Comparison of ENCODE assay signal across 8 mouse cellular contexts in the genomic region with DNA sequence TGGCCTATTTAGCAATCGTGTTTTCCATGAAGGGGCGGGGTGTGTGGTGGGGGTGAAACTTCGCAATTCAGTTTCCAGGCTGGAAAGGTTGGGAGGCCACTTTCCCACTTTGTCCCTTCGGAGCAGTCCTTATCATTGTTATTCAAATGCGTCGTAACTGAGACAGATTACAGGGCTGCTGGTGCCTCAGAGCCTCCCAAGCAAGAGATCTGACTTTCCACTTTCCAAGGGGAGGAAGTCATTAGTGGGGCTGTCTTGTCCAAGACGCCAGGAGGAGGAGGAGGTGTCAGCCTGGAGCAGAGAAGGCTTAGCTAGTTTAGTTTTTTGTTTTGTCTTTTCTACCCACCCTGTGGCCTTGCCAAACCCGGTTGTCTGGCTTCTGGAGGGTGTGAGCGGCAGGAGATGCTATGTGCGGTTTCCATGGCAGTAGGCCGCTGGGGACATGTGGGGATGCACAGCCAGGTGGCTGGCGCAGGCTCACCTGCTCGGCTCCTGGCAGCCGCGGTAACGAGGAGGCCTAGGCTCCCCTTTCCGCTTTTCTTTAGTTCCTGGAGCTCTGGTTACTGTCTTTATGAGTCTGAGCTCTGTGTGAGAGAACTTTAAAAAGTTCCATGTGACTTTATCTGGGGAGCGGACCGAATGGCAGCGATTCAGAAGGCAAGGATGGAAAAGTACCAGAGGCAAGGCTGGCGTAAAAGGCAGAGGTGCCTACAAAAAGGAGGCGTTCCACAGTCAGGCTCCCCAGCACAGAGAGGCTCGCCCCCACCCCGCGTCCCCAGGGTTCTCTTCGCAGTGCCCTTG. TPM values are rescaled to one million over a fixed set of nuclear protein-coding genes. Genes with fewer than 3 reads are reported as not detected.
DNase-seq lines count a peak whose midpoint lies in the region; ATAC-seq and TF ChIP-seq lines count a peak whose summit lies in the region.

No protein-coding gene starts in this region.

- 10% methylated on average over 26 of the region's 26 CpGs for WGBS in cerebellum, adult 2 months
- WGBS in forebrain, postnatal 0 days, result 5% methylated on average over 26 of the region's 26 CpGs
- 10% methylated on average over 26 of the region's 26 CpGs for WGBS in intestine, embryonic 15.5 days
- WGBS in lung, embryonic 15.5 days, result 8% methylated on average over 26 of the region's 26 CpGs
- WGBS in stomach, embryonic 16.5 days, result 9% methylated on average over 26 of the region's 26 CpGs

- peak; percentile 20 to 21 for DNase-seq in cerebellum, adult 2 months
- DNase-seq in cerebellum, adult 9-10 months, result no peak
- DNase-seq in adrenal gland, adult 2 months, result peak; percentile 79
- peak; percentile 48 for DNase-seq in forebrain, postnatal 0 days

- no peaks in the 10 kb centered on the region; the same call in 1 of the 2 replicates for H3K27me3 ChIP-seq in cerebellum, adult 2 months (ENCODE audit: control insufficient read depth, insufficient read depth, low read length)
- H3K27me3 ChIP-seq in forebrain, postnatal 0 days (ENCODE audit: insufficient read depth, low read length), result no peaks in the 10 kb centered on the region
- no peaks in the 10 kb centered on the region for H3K27me3 ChIP-seq in intestine, embryonic 15.5 days (replicated peaks)
- 0 out of 2 replicates have a peak, but pooled peaks cover 9% of the 10 kb centered on the region for H3K27me3 ChIP-seq in lung, embryonic 15.5 days
- no peaks in the 10 kb centered on the region for H3K27me3 ChIP-seq in stomach, embryonic 16.5 days (ENCODE audit: control insufficient read depth, insufficient read depth, low read length)

- H3K4me2 ChIP-seq in forebrain, postnatal 0 days (ENCODE audit: low read depth), result peak overlapping the region; percentile 23
- H3K4me2 ChIP-seq in intestine, embryonic 15.5 days (replicated peaks), result peak overlapping the region; percentile 28
- peak overlapping the region; percentile 28 for H3K4me2 ChIP-seq in lung, embryonic 15.5 days
- peak overlapping the region; percentile 16 for H3K4me2 ChIP-seq in stomach, embryonic 16.5 days (ENCODE audit: low read depth, low read length)

- no peaks in the 10 kb centered on the region for H3K4me1 ChIP-seq in cerebellum, adult 2 months (ENCODE audit: control insufficient read depth, insufficient read depth, low read length)
- peaks cover 5% of the 10 kb centered on the region for H3K4me1 ChIP-seq in forebrain, postnatal 0 days (ENCODE audit: insufficient read depth)
- H3K4me1 ChIP-seq in intestine, embryonic 15.5 days (replicated peaks), result peaks cover 13% of the 10 kb centered on the region
- peaks cover 14% of the 10 kb centered on the region; the same call in 1 of the 2 replicates for H3K4me1 ChIP-seq in lung, embryonic 15.5 days
- H3K4me1 ChIP-seq in stomach, embryonic 16.5 days (ENCODE audit: control insufficient read depth, insufficient read depth, low read length), result 0 out of 2 replicates have a peak, but pooled peaks cover 8% of the 10 kb centered on the region

- peak; percentile 48; the same call in 1 of the 2 replicates for ATAC-seq in forebrain, postnatal 0 days
- ATAC-seq in intestine, embryonic 15.5 days, result peak; percentile 80
- no peak for ATAC-seq in lung, embryonic 15.5 days (ENCODE audit: borderline replicate concordance, extremely low read depth, low FRiP score, low TSS enrichment)
- ATAC-seq in stomach, embryonic 16.5 days (ENCODE audit: insufficient read depth, low FRiP score), result peak; percentile 49; the same call in 1 of the 2 replicates
- no peak for ATAC-seq in monocyte, adult 5-6 weeks (replicated peaks; ENCODE audit: insufficient number of reproducible peaks, low FRiP score, low TSS enrichment, poor library complexity, severe bottlenecking)

- H3K4me3 ChIP-seq in cerebellum, adult 2 months (replicated peaks; ENCODE audit: insufficient read depth, low read depth, low read length), result no peak overlapping the region
- no peak overlapping the region for H3K4me3 ChIP-seq in forebrain, postnatal 0 days (ENCODE audit: low read depth, low read length)
- no peak overlapping the region for H3K4me3 ChIP-seq in intestine, embryonic 15.5 days (replicated peaks)
- H3K4me3 ChIP-seq in lung, embryonic 15.5 days, result no peak overlapping the region
- peak overlapping the region; percentile 6; the same call in 1 of the 2 replicates for H3K4me3 ChIP-seq in stomach, embryonic 16.5 days (replicated peaks; ENCODE audit: low read length)

- H3K9me3 ChIP-seq in forebrain, postnatal 0 days (ENCODE audit: low read length), result no peaks in the 10 kb centered on the region
- no peaks in the 10 kb centered on the region for H3K9me3 ChIP-seq in intestine, embryonic 15.5 days
- H3K9me3 ChIP-seq in lung, embryonic 15.5 days, result no peaks in the 10 kb centered on the region
- H3K9me3 ChIP-seq in stomach, embryonic 16.5 days (replicated peaks; ENCODE audit: control insufficient read depth, low read length), result no peaks in the 10 kb centered on the region

- H3K36me3 ChIP-seq in forebrain, postnatal 0 days (ENCODE audit: insufficient read depth), result no peaks in the 10 kb centered on the region
- H3K36me3 ChIP-seq in intestine, embryonic 15.5 days, result no peaks in the 10 kb centered on the region
- no peaks in the 10 kb centered on the region for H3K36me3 ChIP-seq in lung, embryonic 15.5 days
- H3K36me3 ChIP-seq in stomach, embryonic 16.5 days (ENCODE audit: control insufficient read depth, insufficient read depth, low read length), result no peaks in the 10 kb centered on the region

- H3K9ac ChIP-seq in forebrain, postnatal 0 days, result no peak overlapping the region
- no peak overlapping the region for H3K9ac ChIP-seq in intestine, embryonic 15.5 days
- no peak overlapping the region for H3K9ac ChIP-seq in lung, embryonic 15.5 days
- peak overlapping the region; percentile 19; the same call in 1 of the 2 replicates for H3K9ac ChIP-seq in stomach, embryonic 16.5 days (ENCODE audit: low read length)

- H3K27ac ChIP-seq in cerebellum, adult 2 months (ENCODE audit: insufficient read depth, low read length), result no peak overlapping the region
- peak overlapping the region; percentile 30; the same call in 1 of the 2 replicates for H3K27ac ChIP-seq in forebrain, postnatal 0 days (ENCODE audit: low read depth, low read length)
- H3K27ac ChIP-seq in intestine, embryonic 15.5 days, result 0 out of 2 replicates have a peak overlapping the region, but pooled peaks have one; percentile 17
- no peak overlapping the region for H3K27ac ChIP-seq in lung, embryonic 15.5 days
- peak overlapping the region; percentile 19; the same call in 1 of the 2 replicates for H3K27ac ChIP-seq in stomach, embryonic 16.5 days (ENCODE audit: low read length)

- no peak for TF ChIP-seq POLR2A in cerebellum, adult 2 months (IDR thresholded peaks at IDR 0.05; ENCODE audit: borderline replicate concordance, insufficient read depth, low read length)

- no peak for TF ChIP-seq CTCF in cerebellum, adult 2 months (IDR thresholded peaks at IDR 0.05; ENCODE audit: borderline replicate concordance, insufficient read depth, low read depth, low read length)
- TF ChIP-seq CTCF in forebrain, postnatal 0 days (IDR thresholded peaks at IDR 0.05; ENCODE audit: low read depth), result no peak

RNA-seq across cellular contexts. Expression of a gene that starts 26.4 kb away (rescaled TPM):
- 35.6 and 38.3 TPM in 2 replicates for polyA plus RNA-seq in cerebellum, adult 2 months (2012; rRNA removed)
- 10 to 100 TPM; 33.8 to 45.8 TPM for total RNA-seq in adrenal gland, adult 2 months (2021)
- 23.5 and 24.6 TPM in 2 replicates for polyA plus RNA-seq in adrenal gland, adult 2 months (2012; rRNA removed)
- total RNA-seq in forebrain, postnatal 0 days (2014; rRNA removed), result 20.5 and 22.6 TPM in 2 replicates
- 18.3 and 25.0 TPM in 2 replicates for polyA plus RNA-seq in forebrain, postnatal 0 days (2015; fragmentation: Nextera tagmentation; extraction: Ambion mirVana)
- polyA plus RNA-seq in intestine, embryonic 15.5 days (2015; fragmentation: Nextera tagmentation; extraction: Ambion mirVana), result 19.9 and 22.0 TPM in 2 replicates
- polyA plus RNA-seq in lung, embryonic 15.5 days (2015; fragmentation: Nextera tagmentation; extraction: Ambion mirVana), result 21.4 and 24.9 TPM in 2 replicates
- polyA plus RNA-seq in stomach, embryonic 16.5 days (2015; fragmentation: Nextera tagmentation; extraction: Ambion mirVana), result 19.5 and 20.2 TPM in 2 replicates
- total RNA-seq in monocyte, adult 5-6 weeks (2017), result 47.8 to 49.7 TPM (median 48.4 TPM) in 3 replicates

Comparison
In these comparisons a context has a peak if more than half of its experiments do, and no peak if none do; other contexts are left out.
1. H3K27ac ChIP-seq: peak in forebrain, postnatal 0 days (single experiment), intestine, embryonic 15.5 days (single experiment) and stomach, embryonic 16.5 days (single experiment); none in cerebellum, adult 2 months (single experiment) and lung, embryonic 15.5 days (single experiment).
2. ATAC-seq: peak in forebrain, postnatal 0 days (single experiment), intestine, embryonic 15.5 days (single experiment) and stomach, embryonic 16.5 days (single experiment); none in lung, embryonic 15.5 days (single experiment) and monocyte, adult 5-6 weeks (single experiment).
3. Peak in every context shown above with its lines, with median percentiles within 50 percentile points of each other: H3K4me2 ChIP-seq.